Mouse (Mus musculus) mature B cell (primary cell): Measurements from ENCODE around the gene Hoxa6.

Source experiments
- in situ Hi-C: fragments of 300-500 bp; cut with MboI; formaldehyde crosslinking; loops from 2 replicates; pipeline ENCODE4 v1.14.3; 2019

Hoxa6 gene

DNA sequence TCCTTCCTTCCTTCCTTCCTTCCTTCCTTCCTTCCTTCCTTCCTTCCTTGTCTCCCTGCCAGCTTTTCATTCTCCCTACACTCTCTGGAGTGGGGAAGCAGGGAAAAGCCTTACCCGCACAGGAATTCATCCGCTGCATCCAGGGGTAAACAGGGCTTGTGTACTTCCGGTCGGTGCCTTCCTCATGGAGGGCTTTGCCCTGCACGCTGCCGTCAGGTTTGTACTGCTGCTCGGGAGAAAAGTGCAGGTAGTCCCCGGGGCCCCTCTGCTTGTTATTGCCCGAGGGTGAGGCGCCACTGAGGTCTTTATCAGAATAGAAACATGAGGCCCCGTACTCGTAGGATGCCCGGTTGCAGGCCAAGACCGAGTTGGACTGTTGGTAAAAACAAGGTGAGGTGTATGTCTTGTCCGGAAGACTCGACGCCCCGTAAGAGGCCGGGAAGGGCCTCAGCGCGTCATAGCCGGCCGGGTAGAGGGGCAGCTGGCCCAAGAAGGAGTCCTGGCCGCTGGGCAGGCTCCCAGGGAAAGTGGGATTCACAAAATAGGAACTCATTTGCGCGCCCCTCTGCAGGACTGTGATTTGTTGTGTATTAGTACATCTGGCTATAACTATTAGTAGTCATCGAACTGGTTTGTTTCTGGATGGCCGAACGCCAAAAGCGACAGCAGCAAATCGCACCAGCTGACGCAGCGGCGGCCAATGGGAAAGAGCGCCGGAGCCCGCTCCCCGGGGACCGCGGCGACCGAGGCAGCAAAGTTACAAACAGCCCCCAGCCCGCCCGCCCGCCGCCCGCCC is at the start of gene Hoxa6:
Hoxa6 (minus strand) TSS at position 651 of the 796 bp plus-strand sequence.
- in situ Hi-C loops = no loop called here

GRCm38 (mm10) chr6:52256956-52257355 is 48.4 kb upstream of the Hoxa6 start:
- in situ Hi-C loops = loop anchor here (25.0 kb wide), 1 partner anchor 330 kb away; no protein-coding TSS in a partner anchor

DNA sequence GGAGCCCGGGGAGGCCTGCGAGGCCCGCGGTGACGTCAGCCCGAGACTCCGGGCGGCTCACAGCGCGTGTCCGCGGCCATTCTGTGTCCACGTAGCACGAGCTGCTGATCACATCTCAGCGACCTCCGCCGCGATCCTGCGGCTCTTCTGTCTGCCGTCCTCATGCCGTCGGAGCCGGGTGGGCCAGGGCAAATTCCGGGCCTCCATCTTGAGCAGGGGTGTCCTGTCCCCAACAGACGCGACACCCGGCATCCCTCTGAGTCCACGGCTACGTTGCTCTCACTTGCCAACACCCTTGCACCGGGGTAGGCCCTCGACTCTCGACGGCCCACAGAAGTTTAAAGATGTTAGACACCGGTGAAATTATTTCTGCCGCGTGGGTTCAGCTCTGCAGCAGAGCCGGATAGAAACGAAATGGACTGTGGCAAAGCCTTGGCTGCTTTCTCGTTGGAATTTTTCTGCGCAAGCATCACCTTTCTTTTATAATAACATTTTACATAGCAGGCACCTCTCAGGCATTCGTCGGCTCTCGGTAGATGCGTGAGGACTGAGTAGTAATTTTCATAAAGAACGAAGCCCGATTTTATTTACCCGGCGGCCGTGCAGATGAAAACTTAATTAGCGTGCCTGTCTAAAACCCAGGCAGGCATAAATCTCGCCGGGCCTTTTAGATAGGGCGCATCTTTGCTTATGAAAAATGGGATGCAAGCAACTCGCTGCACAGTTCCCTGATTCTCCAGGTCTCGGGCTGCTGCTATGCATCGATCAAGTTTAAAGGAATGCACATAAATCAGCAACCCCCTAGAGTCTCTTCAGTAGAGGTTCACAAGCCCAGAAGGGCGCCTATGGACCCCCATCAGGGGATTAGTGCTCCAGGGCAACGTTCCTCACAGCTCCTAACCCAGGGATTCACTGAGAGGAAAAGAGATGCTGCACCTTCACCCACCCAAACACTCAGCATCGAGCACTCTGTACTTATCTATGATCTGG is 45.3 kb upstream of the Hoxa6 start:
- in situ Hi-C loops = loop anchor here (25.0 kb wide), 1 partner anchor 333 kb away; no protein-coding TSS in a partner anchor

- in situ Hi-C loops = loop anchor here (25.0 kb wide), 1 partner anchor 334 kb away; no protein-coding TSS in a partner anchor
Observed at GRCm38 (mm10) chr6:52252775-52253376, 44.4 kb upstream of the Hoxa6 start.

GRCm38 (mm10) chr6:52252016-52252774 is 43.7 kb upstream of the Hoxa6 start:
- in situ Hi-C loops = loop anchor here (25.0 kb wide), 1 partner anchor 335 kb away; no protein-coding TSS in a partner anchor

DNA sequence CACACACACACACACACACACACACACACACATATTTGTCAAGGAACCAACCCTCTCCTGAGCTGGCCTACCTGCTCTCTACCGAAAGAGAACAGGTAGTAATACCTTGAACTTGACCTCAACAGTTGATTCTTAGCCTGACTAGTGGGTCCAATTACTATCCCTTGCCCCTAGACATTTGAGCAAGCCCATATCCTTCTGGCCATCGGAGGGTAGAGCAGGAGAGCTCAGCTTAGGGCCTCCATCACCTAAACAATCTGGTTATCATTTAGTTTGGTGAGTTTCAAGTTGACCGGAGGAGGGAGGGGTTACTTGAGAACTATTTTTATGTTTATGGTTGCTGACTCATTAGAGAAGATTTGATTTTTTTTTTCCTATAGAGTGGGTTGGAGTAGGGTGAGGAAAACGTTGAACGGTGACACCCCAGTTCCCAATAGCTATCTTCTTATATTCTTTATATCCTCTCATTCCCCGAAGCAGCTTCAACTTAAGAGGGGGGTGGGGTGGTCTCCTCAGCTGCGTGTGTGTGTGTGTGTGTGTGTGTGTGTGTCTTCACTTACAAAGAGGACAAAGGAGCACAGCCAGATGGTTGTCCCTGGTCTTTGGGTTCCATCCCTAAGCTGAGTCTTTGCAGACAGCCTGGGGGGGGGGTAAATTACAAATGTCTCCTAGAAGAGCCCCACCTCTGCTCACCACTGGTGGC is 42.8 kb upstream of the Hoxa6 start:
- in situ Hi-C loops = loop anchor here (25.0 kb wide), 1 partner anchor 336 kb away; no protein-coding TSS in a partner anchor

GRCm38 (mm10) chr6:52249826-52250225 is 41.3 kb upstream of the Hoxa6 start:
- in situ Hi-C loops = loop anchor here (25.0 kb wide), 2 partner anchors 337 to 1438 kb away; no protein-coding TSS in a partner anchor

- in situ Hi-C loops = loop anchor here (25.0 kb wide), 1 partner anchor 1437 kb away; no protein-coding TSS in a partner anchor
Observed at GRCm38 (mm10) chr6:52249415-52249738, 40.9 kb upstream of the Hoxa6 start.

DNA sequence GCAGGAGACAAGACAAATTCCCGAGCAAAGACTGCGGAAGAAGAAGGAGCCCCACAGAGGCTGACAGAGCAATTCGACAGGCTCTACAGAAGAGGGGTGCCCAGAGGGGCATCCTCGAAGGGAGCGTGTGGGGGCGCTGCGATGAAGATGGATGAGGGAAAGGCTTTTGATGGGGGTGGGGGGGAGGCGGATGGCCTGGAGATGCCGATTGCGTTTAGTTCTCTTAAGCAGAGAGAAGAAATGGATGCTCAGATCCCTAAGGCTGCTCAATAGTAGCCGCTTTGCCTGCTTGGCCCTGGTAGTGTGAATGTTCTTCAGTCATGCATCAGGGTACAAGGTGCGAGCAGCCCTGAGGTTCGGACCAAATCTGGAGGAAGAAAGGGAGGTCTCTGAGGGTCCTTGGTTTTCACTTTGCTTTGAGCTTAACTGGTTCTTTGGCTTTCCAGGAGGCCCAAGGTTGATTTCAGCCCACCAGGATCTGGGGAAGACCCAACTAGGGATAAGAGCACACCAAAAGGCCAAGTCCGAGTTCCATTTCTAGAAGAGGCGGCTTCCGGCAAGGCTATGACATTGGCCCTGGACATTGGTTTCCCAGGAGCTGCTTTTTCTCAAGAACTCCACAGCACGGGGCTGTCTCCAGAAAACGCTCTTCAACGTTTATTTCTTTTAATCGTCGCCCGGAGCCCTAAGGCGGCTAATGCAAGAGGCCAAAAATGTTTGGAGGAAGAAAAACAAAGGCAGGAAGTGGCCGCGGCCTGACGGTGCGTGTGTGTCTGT is 40.3 kb upstream of the Hoxa6 start:
- in situ Hi-C loops = loop anchor here (25.0 kb wide), 1 partner anchor 1437 kb away; no protein-coding TSS in a partner anchor

- in situ Hi-C loops = loop anchor here (25.0 kb wide), 1 partner anchor 1436 kb away; no protein-coding TSS in a partner anchor
Observed at GRCm38 (mm10) chr6:52247766-52248637, 39.5 kb upstream of the Hoxa6 start.

DNA sequence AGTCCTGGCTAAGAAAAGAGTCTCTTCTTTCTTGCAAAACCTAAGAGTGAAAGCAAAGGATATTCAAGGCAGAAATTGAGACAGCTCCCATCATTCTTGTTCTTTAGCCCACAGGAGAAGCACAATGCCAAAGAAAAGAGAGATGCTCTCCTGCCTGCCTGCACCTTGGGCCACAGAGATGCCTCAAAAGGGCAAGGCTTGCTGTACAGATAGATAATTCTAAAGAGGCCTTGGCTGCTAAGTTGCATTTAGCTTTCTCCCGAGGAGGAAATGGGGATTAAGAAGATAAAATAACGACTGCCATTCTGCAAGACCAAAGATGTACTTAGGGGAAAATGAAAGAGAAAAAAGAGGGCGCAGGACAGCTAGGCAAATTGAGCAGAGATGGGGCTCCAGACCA is 38.4 kb upstream of the Hoxa6 start:
- in situ Hi-C loops = loop anchor here (25.0 kb wide), 1 partner anchor 1435 kb away; no protein-coding TSS in a partner anchor

GRCm38 (mm10) chr6:52246403-52246803 is 37.9 kb upstream of the Hoxa6 start:
- in situ Hi-C loops = loop anchor here (25.0 kb wide), 1 partner anchor 1434 kb away; no protein-coding TSS in a partner anchor

- in situ Hi-C loops = loop anchor here (25.0 kb wide), 1 partner anchor 1433 kb away; no protein-coding TSS in a partner anchor
Observed at GRCm38 (mm10) chr6:52245757-52246142, 37.2 kb upstream of the Hoxa6 start, which contains the start of gene Hoxa11. Gene Hoxa11 (minus strand): TSS chr6:52245810.

- in situ Hi-C loops = loop anchor here (25.0 kb wide), 1 partner anchor 1433 kb away; no protein-coding TSS in a partner anchor
Observed at GRCm38 (mm10) chr6:52245040-52245756, 36.7 kb upstream of the Hoxa6 start.

GRCm38 (mm10) chr6:52244471-52245039 is 36.0 kb upstream of the Hoxa6 start:
- in situ Hi-C loops = loop anchor here (25.0 kb wide), 1 partner anchor 1432 kb away; no protein-coding TSS in a partner anchor

DNA sequence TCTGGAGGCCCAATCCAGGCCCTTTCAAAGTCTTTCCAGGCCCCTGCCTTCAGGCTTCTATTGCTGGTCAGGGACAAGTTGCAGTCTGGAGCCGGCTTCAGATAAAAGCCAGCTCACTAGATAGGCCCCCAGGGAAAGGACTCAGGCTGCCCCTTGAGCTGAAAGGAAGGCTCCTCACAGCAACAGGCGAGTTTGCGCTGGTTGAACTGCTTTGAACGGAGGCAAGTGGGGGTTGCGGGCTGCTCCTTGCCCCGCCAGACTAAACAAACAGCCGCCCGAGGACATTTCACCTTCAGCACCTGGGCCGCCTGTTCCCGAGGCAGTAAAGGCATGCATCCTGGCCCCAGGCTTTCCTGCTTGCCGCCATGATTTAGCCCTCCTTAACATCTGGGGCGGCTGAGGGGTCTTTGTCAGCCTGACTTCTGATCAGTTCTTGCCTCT is 35.2 kb upstream of the Hoxa6 start:
- in situ Hi-C loops = loop anchor here (25.0 kb wide), 1 partner anchor 1431 kb away; no protein-coding TSS in a partner anchor
